Mouse (Mus musculus): ENCODE results near the gene Gm15127. TPM values are rescaled to one million over a fixed set of nuclear protein-coding genes. Genes with fewer than 3 reads are reported as not detected.
"Not testable (repeated sequence)": the region's sequence is repeated elsewhere in the genome, so short reads cannot be mapped to it uniquely, and the experiment has no call there.

Gm15127 gene
- not detected in 2 replicates for polyA plus RNA-seq (2012; rRNA removed)

DNA sequence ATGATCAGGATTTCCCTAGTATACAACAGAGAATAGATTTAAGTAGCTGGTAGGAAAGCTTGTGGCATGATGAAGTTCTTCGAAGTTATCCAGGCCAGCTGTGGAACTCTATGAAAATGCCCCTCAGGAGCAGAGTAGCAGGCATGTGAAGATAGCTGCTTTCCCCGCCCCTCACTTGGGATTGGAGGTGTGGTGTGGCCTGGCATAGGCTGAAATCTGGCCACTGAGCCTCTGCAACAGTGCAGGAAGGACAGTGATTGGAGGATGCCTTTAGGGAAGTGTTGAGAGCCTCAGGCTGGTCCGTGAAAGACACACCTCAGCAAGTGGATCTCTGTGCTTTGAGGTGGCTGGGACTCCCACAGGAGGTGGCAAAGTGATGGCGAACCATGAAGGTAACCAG lies at the start of gene Gm15127:
TSS of gene Gm15127 (plus strand) at position 301 of the 400 bp plus-strand sequence.
- DNase-seq (ENCODE audit: low read depth): not testable (repeated sequence)

DNA sequence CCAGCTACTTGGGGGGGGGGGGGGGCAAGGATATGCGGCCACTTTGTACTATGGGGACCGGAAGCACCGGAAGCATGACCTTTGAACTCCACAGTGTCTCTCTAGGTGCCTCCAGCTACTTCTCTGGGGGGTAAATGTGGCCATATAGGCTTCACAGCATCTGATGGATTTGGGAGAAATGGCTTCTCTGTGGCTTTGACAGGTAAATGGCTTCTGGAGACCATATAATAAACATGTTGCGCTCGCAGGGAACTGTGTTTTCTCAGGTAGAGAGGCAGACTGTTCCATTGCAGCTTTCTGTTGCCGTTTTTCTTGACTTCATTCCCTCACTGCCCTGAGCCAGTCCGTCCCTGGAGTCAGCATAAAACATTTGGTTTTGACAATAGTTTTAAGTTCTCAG lies 48.3 kb upstream of the Gm15127 start, which contains the start of gene Gm8334:
TSS of gene Gm8334 (minus strand) at position 101 of the 400 bp plus-strand sequence.
- not testable (repeated sequence) for DNase-seq (ENCODE audit: low read depth)

DNA sequence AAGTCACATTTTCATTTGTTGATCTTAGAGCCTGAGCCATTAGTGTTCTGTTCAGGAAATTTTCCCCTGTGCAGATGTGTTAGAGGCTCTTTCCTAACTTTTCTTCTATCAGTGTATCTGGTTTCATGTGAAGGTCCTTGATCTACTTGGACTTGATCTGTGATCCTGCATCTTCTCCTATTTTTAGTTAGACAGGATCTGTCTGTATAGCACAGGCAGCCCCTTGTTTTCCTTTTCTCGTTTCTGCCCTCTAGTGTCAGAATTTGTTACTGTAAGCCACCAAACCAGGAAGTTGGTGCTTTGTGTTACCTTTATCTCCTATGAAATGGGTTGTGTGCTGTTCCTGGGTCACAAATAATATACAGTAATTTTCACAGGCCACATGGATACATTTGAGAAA lies 12.9 kb downstream of the Gm15127 start:
- DNase-seq (ENCODE audit: low read depth): not testable (repeated sequence)

Other genes starting within 250 kb of the Gm15127 start
- not detected in 2 replicates for gene Gm15114, start 174.6 kb upstream of the Gm15127 start, polyA plus RNA-seq (2012; rRNA removed)
- not detected in 2 replicates for gene Gm8334, start 48.4 kb upstream of the Gm15127 start, polyA plus RNA-seq (2012; rRNA removed)
- gene Luzp4, start 194.0 kb downstream of the Gm15127 start, polyA plus RNA-seq (2012; rRNA removed): not detected in 2 replicates